Mouse (Mus musculus): ENCODE data around the gene Cd244a.
A peak's percentile ranks its signal among the peaks of the same experiment; 100 is the strongest.

DNA sequence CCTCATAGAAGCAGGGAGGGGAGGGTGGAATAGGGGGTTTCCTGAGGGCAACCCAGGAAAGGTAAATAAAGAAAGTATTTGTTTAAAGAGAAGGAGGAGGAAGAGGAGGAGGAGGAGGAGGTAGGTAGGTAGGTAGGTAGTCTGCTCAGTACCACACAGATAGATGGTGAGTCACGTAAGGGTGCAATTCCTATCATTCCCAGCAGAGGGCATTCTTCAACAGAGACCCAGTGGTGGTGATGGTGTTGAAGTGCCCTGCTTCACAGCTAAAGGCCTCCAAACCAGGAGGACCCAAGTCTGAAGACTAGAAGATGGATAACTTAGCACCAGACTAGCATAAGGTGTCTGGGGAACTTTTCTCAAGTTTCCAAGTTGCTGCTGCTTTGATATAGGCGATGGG, 51.0 kb downstream of the Cd244a start:
- TF ChIP-seq CTCF (conservative IDR thresholded peaks at IDR 0.05 in 1 of 2, IDR thresholded peaks at IDR 0.05 in 1 of 2; ENCODE audit: low read depth in 2 of 2, low read length in 2 of 2) (peak; percentile 74 to 77), ZKSCAN1 (IDR thresholded peaks at IDR 0.05; ENCODE audit: borderline replicate concordance, low read depth, low read length) (no peak), ZNF384 (IDR thresholded peaks at IDR 0.05; ENCODE audit: low read depth, low read length) (no peak), POLR2A (IDR thresholded peaks at IDR 0.05; ENCODE audit: low read depth, low read length) (no peak), MAX (IDR thresholded peaks at IDR 0.05; ENCODE audit: low read length) (no peak), CHD1 (IDR thresholded peaks at IDR 0.05; ENCODE audit: low read depth, low read length) (no peak), JUND (conservative IDR thresholded peaks at IDR 0.05; ENCODE audit: low read depth, low read length) (no peak), UBTF (IDR thresholded peaks at IDR 0.05; ENCODE audit: low read depth, low read length) (no peak), SMC3 (IDR thresholded peaks at IDR 0.05; ENCODE audit: low read depth, low read length) (peak; percentile 70), ZMIZ1 (IDR thresholded peaks at IDR 0.05; ENCODE audit: low read depth, low read length) (no peak), GABPA (IDR thresholded peaks at IDR 0.05; ENCODE audit: insufficient replicate concordance, low read depth, low read length) (no peak)

All from CH12.LX (cell line).